Mouse (Mus musculus) adrenal gland, postnatal 36 days (tissue): ENCODE data around the gene Ppp1r12c. TPM values are rescaled to one million over a fixed set of nuclear protein-coding genes. Genes with fewer than 3 reads are reported as not detected.
A peak's percentile ranks its signal among the peaks of the same experiment; 100 is the strongest.

Source experiments
- DNase-seq, 2 experiments: peaks; one replicate each; pipeline ENCODE4 v3.0.0; 2021; ENCODE audit warnings: mixed read lengths in 1 of 2
- total RNA-seq, 2 experiments: library from RNA; stranded (reverse); gene quantifications; 2 replicates each; pipeline ENCODE4 v1.2.3; 2021

Ppp1r12c gene
- total RNA-seq, 2 experiments from 2014 or later = 74.6 to 112 TPM

GRCm38 (mm10) chr7:4516332-4517050, 15.0 kb upstream of the Ppp1r12c start, which contains the start of gene Tnnt1:
Gene Tnnt1 (minus strand): TSS chr7:4516382.
- no peak for DNase-seq

- DNase-seq = no peak
These were observed 14.4 kb upstream of the Ppp1r12c start for GRCm38 (mm10) chr7:4515853-4516252.

- DNase-seq = no peak
These were observed 12.6 kb upstream of the Ppp1r12c start for GRCm38 (mm10) chr7:4513829-4514712.

- DNase-seq = peak; percentile 22 to 51
These were observed 11.8 kb upstream of the Ppp1r12c start for GRCm38 (mm10) chr7:4513236-4513635.

- DNase-seq = no peak
These were observed 10.2 kb upstream of the Ppp1r12c start for GRCm38 (mm10) chr7:4511489-4512224.

- peak; percentile 72 to 84 for DNase-seq
These were observed 8.6 kb upstream of the Ppp1r12c start for GRCm38 (mm10) chr7:4509863-4510608.

- DNase-seq = no peak
These were observed 7.2 kb upstream of the Ppp1r12c start for GRCm38 (mm10) chr7:4508739-4509116.

- no peak for DNase-seq
These were observed 6.7 kb upstream of the Ppp1r12c start for GRCm38 (mm10) chr7:4508062-4508738.

- DNase-seq = no peak
These were observed 5.7 kb upstream of the Ppp1r12c start for GRCm38 (mm10) chr7:4507220-4507619.

- DNase-seq = no peak
These were observed 3.4 kb upstream of the Ppp1r12c start for GRCm38 (mm10) chr7:4504646-4505435.

GRCm38 (mm10) chr7:4503858-4504257, 2.4 kb upstream of the Ppp1r12c start:
- no peak for DNase-seq

- DNase-seq = no peak
These were observed 1.6 kb upstream of the Ppp1r12c start for GRCm38 (mm10) chr7:4503100-4503499.

GRCm38 (mm10) chr7:4502421-4503090, 1.1 kb upstream of the Ppp1r12c start:
- DNase-seq = peak; percentile 42 to 70

- DNase-seq = peak; percentile 57 to 68
These were observed 498 bp downstream of the Ppp1r12c start for GRCm38 (mm10) chr7:4500892-4501471.

GRCm38 (mm10) chr7:4499034-4499433, 2.4 kb downstream of the Ppp1r12c start:
- DNase-seq = no peak

GRCm38 (mm10) chr7:4498251-4498650, 3.2 kb downstream of the Ppp1r12c start:
- peak; percentile 51 to 72 for DNase-seq

GRCm38 (mm10) chr7:4497271-4497903, 4.1 kb downstream of the Ppp1r12c start:
- DNase-seq = no peak

- peak; percentile 59 to 62 for DNase-seq
These were observed 5.0 kb downstream of the Ppp1r12c start for GRCm38 (mm10) chr7:4496468-4496867.

- DNase-seq = no peak
These were observed 7.5 kb downstream of the Ppp1r12c start for GRCm38 (mm10) chr7:4493991-4494390.
